Mouse (Mus musculus): ENCODE measurements at regions not wholly inside any gene's neighbourhood (a gene's known extent, or its start where the extent isn't known, plus 50 kb on each side); places are given as distances from the start of the nearest gene placed in this dataset.

- Histone ChIP-seq H3K9me3 (no peaks in the 10 kb centered on the region), H3K27ac (replicated peaks) (no peak overlapping the region), H3K4me3 (no peak overlapping the region), H3K27me3 (no peaks in the 10 kb centered on the region), H3K9ac (replicated peaks) (no peak overlapping the region), H3K36me3 (no peaks in the 10 kb centered on the region), H3K4me2 (replicated peaks) (no peak overlapping the region), H3K4me1 (no peaks in the 10 kb centered on the region)
- 0 out of 2 replicates have a peak, but pooled peaks have one; percentile 23 for ATAC-seq (replicated peaks)
- 12% methylated on average over 1 of the region's 1 CpGs for WGBS
These were observed 659.4 kb downstream of the Rab28 start for GRCm38 (mm10) chr5:41048515-41048914.

GRCm38 (mm10) chr5:41045221-41045620 lies 662.7 kb downstream of the Rab28 start:
- WGBS = 63% methylated on average over 1 of the region's 1 CpGs
- Histone ChIP-seq H3K27me3 (no peaks in the 10 kb centered on the region), H3K9me3 (no peaks in the 10 kb centered on the region), H3K9ac (replicated peaks) (no peak overlapping the region), H3K27ac (replicated peaks) (no peak overlapping the region), H3K36me3 (no peaks in the 10 kb centered on the region), H3K4me1 (no peaks in the 10 kb centered on the region), H3K4me2 (replicated peaks) (no peak overlapping the region), H3K4me3 (no peak overlapping the region)
- no peak for ATAC-seq (replicated peaks)

DNA sequence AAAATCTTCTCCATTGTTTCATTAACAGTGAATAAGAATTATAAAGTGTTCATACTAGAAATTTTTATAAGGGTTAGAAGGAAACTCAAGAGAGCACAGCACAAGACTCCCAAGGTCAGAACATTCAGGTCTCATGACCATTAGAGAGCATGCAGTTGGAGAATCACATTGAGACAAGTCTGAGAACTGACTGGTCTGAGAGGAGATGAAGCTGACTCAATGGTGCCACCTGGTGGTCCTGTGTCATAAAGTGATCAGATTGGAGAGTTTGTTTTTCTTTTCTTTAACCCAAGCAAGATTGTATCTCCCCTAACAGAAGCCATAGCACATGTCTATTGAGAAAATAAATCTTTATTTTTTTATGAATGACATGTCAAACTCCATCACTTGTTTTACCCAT lies 663.5 kb downstream of the Rab28 start:
- no peak overlapping the region for H3K27ac ChIP-seq (replicated peaks)
- H3K4me3 ChIP-seq = no peak overlapping the region
- ATAC-seq (replicated peaks) = peak; percentile 80
- H3K27me3 ChIP-seq = no peaks in the 10 kb centered on the region
- no peaks in the 10 kb centered on the region for H3K36me3 ChIP-seq
- no peak overlapping the region for H3K9ac ChIP-seq (replicated peaks)
- H3K4me1 ChIP-seq = no peaks in the 10 kb centered on the region
- no peak overlapping the region for H3K4me2 ChIP-seq (replicated peaks)
- no peaks in the 10 kb centered on the region for H3K9me3 ChIP-seq

- Histone ChIP-seq H3K4me1 (no peaks in the 10 kb centered on the region), H3K27ac (replicated peaks) (no peak overlapping the region), H3K27me3 (no peaks in the 10 kb centered on the region), H3K9me3 (no peaks in the 10 kb centered on the region), H3K36me3 (no peaks in the 10 kb centered on the region), H3K4me2 (replicated peaks) (no peak overlapping the region), H3K9ac (replicated peaks) (no peak overlapping the region), H3K4me3 (no peak overlapping the region)
- 89% methylated on average over 4 of the region's 4 CpGs for whole genome bisulfite sequencing
- no peak for ATAC-seq (replicated peaks)
These were observed 669.2 kb downstream of the Rab28 start for GRCm38 (mm10) chr5:41038790-41039189.

DNA sequence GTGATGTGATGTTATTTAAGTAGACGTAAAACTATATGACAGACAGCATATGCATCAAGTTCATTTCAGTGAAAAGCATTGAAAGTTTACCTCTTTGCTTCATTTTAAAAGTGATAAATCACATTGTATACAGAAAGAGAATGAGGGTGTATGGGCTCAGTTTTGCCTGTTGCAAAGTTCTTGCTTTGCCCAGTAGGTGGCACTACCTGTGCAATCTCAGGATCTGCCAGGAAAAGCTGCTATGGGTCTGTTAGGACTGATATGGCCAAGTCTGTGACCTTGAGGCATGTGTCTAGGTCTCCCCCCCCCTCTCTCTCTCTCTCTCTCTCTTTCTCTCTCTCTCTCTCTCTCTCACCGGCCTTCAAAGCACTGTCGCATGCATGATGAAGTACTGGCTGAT lies 701.3 kb downstream of the Rab28 start:
- Histone ChIP-seq H3K4me2 (replicated peaks) (no peak overlapping the region), H3K36me3 (no peaks in the 10 kb centered on the region), H3K27me3 (no peaks in the 10 kb centered on the region), H3K9me3 (no peaks in the 10 kb centered on the region), H3K4me1 (no peaks in the 10 kb centered on the region), H3K9ac (replicated peaks) (no peak overlapping the region), H3K27ac (replicated peaks) (no peak overlapping the region), H3K4me3 (no peak overlapping the region)
- 71% methylated on average over 3 of the region's 3 CpGs for WGBS
- ATAC-seq (replicated peaks) = no peak

DNA sequence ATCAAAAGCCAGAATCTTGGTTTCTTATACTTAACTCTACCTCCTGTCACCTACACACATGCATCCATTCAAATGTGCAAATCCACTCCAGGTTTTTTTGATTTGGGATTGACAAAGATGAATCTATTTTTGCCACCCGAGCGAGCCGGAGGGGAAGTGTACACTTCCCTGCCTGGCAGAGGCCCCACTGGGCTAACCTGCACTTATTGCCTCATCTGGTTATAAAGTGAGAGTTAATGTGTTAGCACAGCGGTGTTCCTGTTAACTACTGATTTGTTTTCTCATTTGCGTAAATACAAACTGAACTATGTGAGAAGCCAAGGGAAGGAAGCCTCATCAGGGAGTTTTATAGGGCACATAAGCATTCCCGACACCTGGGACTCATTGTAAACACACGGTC lies 721.4 kb downstream of the Rab28 start:
- 86% methylated on average over 7 of the region's 7 CpGs for WGBS
- H3K27me3 ChIP-seq = no peaks in the 10 kb centered on the region
- H3K9me3 ChIP-seq = no peaks in the 10 kb centered on the region
- no peak overlapping the region for H3K4me2 ChIP-seq (replicated peaks)
- no peak for ATAC-seq (replicated peaks)
- no peaks in the 10 kb centered on the region for H3K36me3 ChIP-seq
- H3K27ac ChIP-seq (replicated peaks) = no peak overlapping the region
- no peak overlapping the region for H3K9ac ChIP-seq (replicated peaks)
- H3K4me1 ChIP-seq = no peaks in the 10 kb centered on the region
- H3K4me3 ChIP-seq = no peak overlapping the region

GRCm38 (mm10) chr5:40974892-40975291 lies 733.1 kb downstream of the Rab28 start:
- no peak for ATAC-seq (replicated peaks)
- Histone ChIP-seq H3K4me3 (no peak overlapping the region), H3K36me3 (no peaks in the 10 kb centered on the region), H3K9ac (replicated peaks) (no peak overlapping the region), H3K27me3 (no peaks in the 10 kb centered on the region), H3K4me2 (replicated peaks) (no peak overlapping the region), H3K4me1 (no peaks in the 10 kb centered on the region), H3K27ac (replicated peaks) (no peak overlapping the region), H3K9me3 (no peaks in the 10 kb centered on the region)
- 90% methylated on average over 1 of the region's 1 CpGs for WGBS

GRCm38 (mm10) chr5:40952901-40953595 lies 754.9 kb downstream of the Rab28 start:
- 4% methylated on average over 4 of the region's 4 CpGs for WGBS

GRCm38 (mm10) chr5:40929127-40929526 lies 778.8 kb downstream of the Rab28 start:
- Histone ChIP-seq H3K9me3 (no peaks in the 10 kb centered on the region), H3K27me3 (no peaks in the 10 kb centered on the region), H3K4me1 (no peaks in the 10 kb centered on the region), H3K36me3 (no peaks in the 10 kb centered on the region), H3K4me2 (replicated peaks) (no peak overlapping the region), H3K4me3 (no peak overlapping the region), H3K9ac (replicated peaks) (no peak overlapping the region), H3K27ac (replicated peaks) (no peak overlapping the region)
- ATAC-seq (replicated peaks) = no peak
- 84% methylated on average over 3 of the region's 3 CpGs for WGBS

More at GRCm38 (mm10) chr5:40952901-40953595, 754.9 kb downstream of the Rab28 start:
- H3K4me2 ChIP-seq (replicated peaks) = no peak overlapping the region
- H3K4me1 ChIP-seq = no peaks in the 10 kb centered on the region
- no peaks in the 10 kb centered on the region for H3K9me3 ChIP-seq
- H3K27ac ChIP-seq (replicated peaks) = no peak overlapping the region
- H3K9ac ChIP-seq (replicated peaks) = no peak overlapping the region
- ATAC-seq (replicated peaks) = peak; percentile 99
- no peaks in the 10 kb centered on the region for H3K36me3 ChIP-seq
- no peak overlapping the region for H3K4me3 ChIP-seq
- H3K27me3 ChIP-seq = no peaks in the 10 kb centered on the region

DNA sequence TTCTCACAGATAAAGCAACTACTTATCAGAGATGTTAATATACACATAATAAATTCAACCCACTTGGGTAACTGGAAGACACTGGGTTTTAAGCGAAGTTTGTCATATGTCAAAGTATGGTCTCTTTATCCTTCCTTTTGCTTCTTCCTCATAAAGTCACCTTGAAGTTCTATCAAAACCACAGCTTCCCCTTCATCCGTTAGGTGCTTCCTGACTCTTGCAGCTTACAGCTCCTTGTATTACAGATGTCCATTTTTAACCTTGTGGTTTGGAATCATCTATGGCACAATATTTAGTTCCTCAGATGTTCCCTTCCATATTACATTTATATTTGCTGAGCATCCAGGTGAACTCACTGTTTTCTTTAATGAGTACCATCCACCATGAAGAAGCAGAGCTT lies 787.0 kb downstream of the Rab28 start:
- no peak overlapping the region for H3K27ac ChIP-seq (replicated peaks)
- no peak for ATAC-seq (replicated peaks)
- no peak overlapping the region for H3K9ac ChIP-seq (replicated peaks)
- H3K36me3 ChIP-seq = no peaks in the 10 kb centered on the region
- no peak overlapping the region for H3K4me3 ChIP-seq
- WGBS = 91% methylated on average over 2 of the region's 2 CpGs
- H3K9me3 ChIP-seq = no peaks in the 10 kb centered on the region
- no peak overlapping the region for H3K4me2 ChIP-seq (replicated peaks)
- H3K4me1 ChIP-seq = no peaks in the 10 kb centered on the region
- H3K27me3 ChIP-seq = no peaks in the 10 kb centered on the region

GRCm38 (mm10) chr5:40908803-40909202 lies 799.2 kb downstream of the Rab28 start:
- H3K9me3 ChIP-seq = no peaks in the 10 kb centered on the region
- H3K36me3 ChIP-seq = no peaks in the 10 kb centered on the region
- no peak overlapping the region for H3K4me3 ChIP-seq
- no peak overlapping the region for H3K27ac ChIP-seq (replicated peaks)
- H3K4me2 ChIP-seq (replicated peaks) = no peak overlapping the region
- no peak for ATAC-seq (replicated peaks)
- WGBS = 77% methylated on average over 3 of the region's 3 CpGs
- H3K27me3 ChIP-seq = no peaks in the 10 kb centered on the region
- no peak overlapping the region for H3K9ac ChIP-seq (replicated peaks)
- no peaks in the 10 kb centered on the region for H3K4me1 ChIP-seq

DNA sequence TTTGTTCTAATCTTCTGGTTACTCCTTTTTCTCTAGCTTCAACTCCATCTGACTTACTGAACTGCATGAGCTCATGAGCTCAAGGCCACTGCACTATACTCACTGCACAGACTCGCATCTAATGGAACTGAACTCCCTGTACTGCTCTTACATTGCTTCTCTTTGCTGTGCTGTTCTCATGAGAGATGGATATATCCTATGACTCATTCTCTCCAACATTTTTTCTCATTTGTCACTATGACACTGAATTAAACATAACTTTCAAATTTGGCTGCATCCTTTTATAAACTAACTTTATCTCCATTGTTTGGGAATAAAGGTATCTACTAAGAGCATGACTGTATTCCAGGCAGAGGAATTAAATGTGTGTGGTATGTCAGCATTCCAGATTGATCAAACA lies 806.2 kb downstream of the Rab28 start:
- no peaks in the 10 kb centered on the region for H3K36me3 ChIP-seq
- no peak overlapping the region for H3K9ac ChIP-seq (replicated peaks)
- no peaks in the 10 kb centered on the region for H3K9me3 ChIP-seq
- no peak overlapping the region for H3K27ac ChIP-seq (replicated peaks)
- H3K4me3 ChIP-seq = no peak overlapping the region
- no peaks in the 10 kb centered on the region for H3K4me1 ChIP-seq
- no peaks in the 10 kb centered on the region for H3K27me3 ChIP-seq
- WGBS = 84% methylated on average over 1 of the region's 1 CpGs
- ATAC-seq (replicated peaks) = no peak
- H3K4me2 ChIP-seq (replicated peaks) = no peak overlapping the region

DNA sequence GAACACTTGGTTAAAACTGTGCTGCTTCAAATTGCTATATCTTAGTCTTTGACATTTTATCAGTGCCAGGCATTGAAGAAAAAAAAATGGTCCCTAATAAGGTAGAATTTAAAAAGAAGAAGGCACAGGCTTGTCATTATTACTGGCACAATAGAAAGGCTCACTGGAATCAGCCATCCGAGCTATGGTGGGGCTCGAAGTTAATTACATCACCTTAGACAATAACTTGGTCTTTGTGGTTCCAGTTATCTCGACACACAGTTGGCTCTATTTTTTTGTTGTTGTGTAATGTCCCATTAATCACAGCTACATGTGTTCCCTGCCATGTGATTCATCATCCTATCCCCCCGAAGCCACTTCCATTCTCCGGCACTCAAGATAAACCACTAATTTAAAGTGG lies 825.1 kb downstream of the Rab28 start:
- ATAC-seq (replicated peaks) = no peak
- no peak overlapping the region for H3K4me2 ChIP-seq (replicated peaks)
- no peak overlapping the region for H3K4me3 ChIP-seq
- 52% methylated on average over 5 of the region's 5 CpGs for WGBS
- no peak overlapping the region for H3K27ac ChIP-seq (replicated peaks)
- no peaks in the 10 kb centered on the region for H3K36me3 ChIP-seq
- no peaks in the 10 kb centered on the region for H3K27me3 ChIP-seq
- no peaks in the 10 kb centered on the region for H3K4me1 ChIP-seq
- H3K9me3 ChIP-seq = no peaks in the 10 kb centered on the region
- no peak overlapping the region for H3K9ac ChIP-seq (replicated peaks)
